24 mouse cellular contexts compared by ENCODE assay signal in the genomic region with DNA sequence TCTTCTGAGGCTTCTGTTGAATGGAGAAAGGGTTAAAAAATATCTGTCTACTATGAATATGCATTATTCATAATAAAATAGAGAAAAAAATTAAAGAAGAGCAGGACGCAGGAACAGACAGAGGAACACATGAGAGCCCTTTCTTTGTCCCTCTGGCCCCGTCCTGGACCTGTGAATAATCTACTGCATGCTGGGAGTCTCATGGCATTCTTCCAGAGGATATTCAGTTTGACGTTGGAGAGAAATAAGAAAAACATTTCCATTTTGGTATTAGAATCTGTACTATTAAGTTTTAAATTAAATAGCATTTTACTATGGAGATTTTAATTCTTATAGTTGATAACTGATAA. TPM values are rescaled to one million over a fixed set of nuclear protein-coding genes. Genes with fewer than 3 reads are reported as not detected.
DNase-seq lines count a peak whose midpoint lies in the region; ATAC-seq and TF ChIP-seq lines count a peak whose summit lies in the region.
"Had no signal": no experiment of that assay in that cellular context is flagged by ENCODE, and none has a peak within 500 bp of the region (broad histone marks: within the 10 kb centered on the region; RNA-seq: fewer than 3 reads in every experiment).

No protein-coding gene starts in this region.

- H3K27ac ChIP-seq in cerebellum, adult 2 months (ENCODE audit: insufficient read depth, low read length): no peak overlapping the region
- no peak overlapping the region for H3K27ac ChIP-seq in hindbrain, postnatal 0 days
- H3K27ac ChIP-seq in hindbrain, embryonic 14.5 days: no peak overlapping the region
- no peak overlapping the region for H3K27ac ChIP-seq in neural tube, embryonic 11.5 days (ENCODE audit: low read depth, low read length)
- H3K27ac ChIP-seq: embryonic facial prominence, embryonic 12.5 days; forebrain, embryonic 12.5 days; heart, adult 2 months; heart, embryonic 15.5 days; hindbrain, embryonic 12.5 days had no signal

- H3K27me3 ChIP-seq in cerebellum, adult 2 months (ENCODE audit: control insufficient read depth, insufficient read depth, low read length): no peaks in the 10 kb centered on the region
- H3K27me3 ChIP-seq in hindbrain, postnatal 0 days (ENCODE audit: insufficient read depth, low read length): no peaks in the 10 kb centered on the region
- H3K27me3 ChIP-seq in hindbrain, embryonic 14.5 days (ENCODE audit: control insufficient read depth, insufficient read depth, low read length): no peaks in the 10 kb centered on the region
- H3K27me3 ChIP-seq in neural tube, embryonic 11.5 days (ENCODE audit: control insufficient read depth, insufficient read depth, low read length): no peaks in the 10 kb centered on the region
- H3K27me3 ChIP-seq: embryonic facial prominence, embryonic 12.5 days; forebrain, embryonic 12.5 days; heart, embryonic 15.5 days; hindbrain, embryonic 12.5 days had no signal

- H3K4me2 ChIP-seq in hindbrain, postnatal 0 days (ENCODE audit: low read depth, low read length): no peak overlapping the region
- no peak overlapping the region for H3K4me2 ChIP-seq in hindbrain, embryonic 14.5 days (replicated peaks)
- H3K4me2 ChIP-seq in neural tube, embryonic 11.5 days (ENCODE audit: low read depth): no peak overlapping the region
- H3K4me2 ChIP-seq: embryonic facial prominence, embryonic 12.5 days; forebrain, embryonic 12.5 days; heart, embryonic 11.5 days; heart, embryonic 15.5 days; hindbrain, embryonic 12.5 days had no signal

- no peaks in the 10 kb centered on the region for H3K36me3 ChIP-seq in hindbrain, postnatal 0 days (ENCODE audit: insufficient read depth, low read length)
- no peaks in the 10 kb centered on the region for H3K36me3 ChIP-seq in hindbrain, embryonic 14.5 days (replicated peaks; ENCODE audit: control insufficient read depth, insufficient read depth)
- H3K36me3 ChIP-seq in neural tube, embryonic 11.5 days (ENCODE audit: control insufficient read depth, insufficient read depth, low read length): no peaks in the 10 kb centered on the region
- H3K36me3 ChIP-seq: embryonic facial prominence, embryonic 12.5 days; forebrain, embryonic 12.5 days; G1E; heart, embryonic 15.5 days; hindbrain, embryonic 12.5 days had no signal

- no peak overlapping the region for H3K9ac ChIP-seq in hindbrain, postnatal 0 days (replicated peaks; ENCODE audit: low read length)
- H3K9ac ChIP-seq in hindbrain, embryonic 14.5 days: no peak overlapping the region
- H3K9ac ChIP-seq in neural tube, embryonic 11.5 days (ENCODE audit: low read length): no peak overlapping the region
- H3K9ac ChIP-seq: embryonic facial prominence, embryonic 12.5 days; forebrain, embryonic 12.5 days; forebrain, postnatal 0 days; heart, embryonic 15.5 days; hindbrain, embryonic 12.5 days had no signal

- no peak overlapping the region for H3K4me3 ChIP-seq in cerebellum, adult 2 months (replicated peaks; ENCODE audit: insufficient read depth, low read depth, low read length)
- H3K4me3 ChIP-seq in hindbrain, postnatal 0 days (ENCODE audit: low read length): no peak overlapping the region
- H3K4me3 ChIP-seq in hindbrain, embryonic 14.5 days (replicated peaks; ENCODE audit: low read length): no peak overlapping the region
- no peak overlapping the region for H3K4me3 ChIP-seq in neural tube, embryonic 11.5 days (ENCODE audit: low read depth, low read length)
- H3K4me3 ChIP-seq: embryonic facial prominence, embryonic 12.5 days; forebrain, embryonic 12.5 days; heart, adult 2 months; heart, embryonic 15.5 days; hindbrain, embryonic 12.5 days had no signal

- TF ChIP-seq POLR2A in cerebellum, adult 2 months (IDR thresholded peaks at IDR 0.05; ENCODE audit: borderline replicate concordance, insufficient read depth, low read length): no peak

- no peak for ATAC-seq in hindbrain, postnatal 0 days
- no peak for ATAC-seq in hindbrain, embryonic 14.5 days (ENCODE audit: low FRiP score)
- ATAC-seq in neural tube, embryonic 11.5 days (ENCODE audit: insufficient read depth, low FRiP score, low TSS enrichment): 0 out of 2 replicates have a peak, but pooled peaks have one; percentile 13
- ATAC-seq: CD4-positive, CD25-positive, alpha-beta regulatory T cell, adult 4 months; forebrain, postnatal 0 days had no signal

- no peaks in the 10 kb centered on the region for H3K9me3 ChIP-seq in hindbrain, postnatal 0 days (ENCODE audit: low read length)
- no peaks in the 10 kb centered on the region for H3K9me3 ChIP-seq in hindbrain, embryonic 14.5 days (ENCODE audit: control insufficient read depth, low read length)
- no peaks in the 10 kb centered on the region for H3K9me3 ChIP-seq in neural tube, embryonic 11.5 days (ENCODE audit: control insufficient read depth, low read length)
- H3K9me3 ChIP-seq: embryonic facial prominence, embryonic 12.5 days; forebrain, embryonic 12.5 days; heart, embryonic 15.5 days; hindbrain, embryonic 12.5 days had no signal

- no peaks in the 10 kb centered on the region for H3K4me1 ChIP-seq in cerebellum, adult 2 months (ENCODE audit: control insufficient read depth, insufficient read depth, low read length)
- H3K4me1 ChIP-seq in hindbrain, postnatal 0 days (ENCODE audit: insufficient read depth, low read length): no peaks in the 10 kb centered on the region
- H3K4me1 ChIP-seq in hindbrain, embryonic 14.5 days (replicated peaks; ENCODE audit: control insufficient read depth, insufficient read depth, low read length): no peaks in the 10 kb centered on the region
- H3K4me1 ChIP-seq in neural tube, embryonic 11.5 days (ENCODE audit: control insufficient read depth, insufficient read depth, low read length): no peaks in the 10 kb centered on the region
- H3K4me1 ChIP-seq: embryonic facial prominence, embryonic 12.5 days; forebrain, embryonic 12.5 days; heart, embryonic 15.5 days; hindbrain, embryonic 12.5 days had no signal

- DNase-seq in cerebellum, postnatal 10 days: peak; percentile 33 to 42
- DNase-seq in cerebellum, adult 2 months: no peak
- DNase-seq in hindbrain, postnatal 0 days (ENCODE audit: low spot score): peak; percentile 30
- no peak for DNase-seq in hindbrain, embryonic 14.5 days (ENCODE audit: low spot score)
- no peak for DNase-seq in neural tube, embryonic 11.5 days (ENCODE audit: low spot score)
- no peak for DNase-seq in neural tube, embryonic 10.5 days (ENCODE audit: extremely low spot score, low spot score)
- no peak for DNase-seq in heart, postnatal 25 days (ENCODE audit: low spot score)
- DNase-seq: adrenal gland, adult 8-10 months; B cell, adult 2 months; cerebellum, adult 11-12 months; cerebellum, adult 9-11 months; forebrain, postnatal 0 days; gastrocnemius, postnatal 14 days; heart, adult 2 months; heart, postnatal 14 days; kidney, adult 11 months had no signal

- 9% methylated on average over 3 of the region's 3 CpGs for WGBS in cerebellum, adult 2 months
- 17% methylated on average over 3 of the region's 3 CpGs for WGBS in hindbrain, postnatal 0 days
- WGBS in hindbrain, embryonic 14.5 days: 15% methylated on average over 3 of the region's 3 CpGs
- 25% methylated on average over 3 of the region's 3 CpGs for WGBS in neural tube, embryonic 11.5 days

- no peak for TF ChIP-seq CTCF in cerebellum, adult 2 months (IDR thresholded peaks at IDR 0.05; ENCODE audit: borderline replicate concordance, insufficient read depth, low read depth, low read length)
- no peak for TF ChIP-seq CTCF in hindbrain, postnatal 0 days (IDR thresholded peaks at IDR 0.05; ENCODE audit: low read depth)

- intact Hi-C loops in heart, postnatal 25 days (cut with DNase I): no loop called here

RNA-seq across cellular contexts. Expression of a gene that starts 7.0 kb away (rescaled TPM):
- 15.9 and 17.3 TPM in 2 replicates for polyA plus RNA-seq in cerebellum, adult 2 months (2012; rRNA removed)
- total RNA-seq in hindbrain, postnatal 0 days (2014; rRNA removed): 9.8 and 9.9 TPM in 2 replicates
- 2.6 and 2.7 TPM in 2 replicates for polyA plus RNA-seq in hindbrain, postnatal 0 days (2015; fragmentation: Nextera tagmentation; extraction: Ambion mirVana)
- polyA plus RNA-seq in hindbrain, embryonic 14.5 days (2014; fragmentation: Nextera tagmentation; extraction: Ambion mirVana): 1.4 TPM in 2 replicates
- 0.09 TPM in 2 replicates for polyA plus RNA-seq in neural tube, embryonic 11.5 days (2014; fragmentation: Nextera tagmentation; extraction: Ambion mirVana)
- total RNA-seq in heart, postnatal 25 days (2021): 1 to 10 TPM; 1.1 to 1.7 TPM
- polyA plus RNA-seq: G1E; gonadal fat pad, adult 2 months had no signal

Comparison
In these comparisons a context has a peak if more than half of its experiments do, and no peak if none do; other contexts are left out.
1. DNase-seq: peak in cerebellum, postnatal 10 days (2 of 2) and hindbrain, postnatal 0 days (single experiment); none in cerebellum, adult 2 months (0 of 2), hindbrain, embryonic 14.5 days (single experiment), neural tube, embryonic 11.5 days (single experiment), neural tube, embryonic 10.5 days (single experiment) and heart, postnatal 25 days (single experiment).